22 mouse cellular contexts compared by ENCODE assay signal in genomic region chr12:49758391-49758790, GRCm38 (mm10).
DNase-seq lines count a peak whose midpoint lies in the region; ATAC-seq and TF ChIP-seq lines count a peak whose summit lies in the region.
"Had no signal": no experiment of that assay in that cellular context is flagged by ENCODE, and none has a peak within 500 bp of the region (broad histone marks: within the 10 kb centered on the region; RNA-seq: fewer than 3 reads in every experiment).

No protein-coding gene starts in this region.

- no peaks in the 10 kb centered on the region for H3K36me3 ChIP-seq in forebrain, embryonic 13.5 days (ENCODE audit: poor library complexity, severe bottlenecking)
- no peaks in the 10 kb centered on the region for H3K36me3 ChIP-seq in forebrain, embryonic 12.5 days (replicated peaks)
- no peaks in the 10 kb centered on the region for H3K36me3 ChIP-seq in forebrain, postnatal 0 days (ENCODE audit: insufficient read depth)
- no peaks in the 10 kb centered on the region for H3K36me3 ChIP-seq in midbrain, embryonic 11.5 days (ENCODE audit: control insufficient read depth, insufficient read depth, low read length)
- H3K36me3 ChIP-seq: embryonic facial prominence, embryonic 10.5 days; heart, embryonic 15.5 days; hindbrain, embryonic 15.5 days; midbrain, embryonic 15.5 days; stomach, embryonic 15.5 days had no signal

- H3K27me3 ChIP-seq in forebrain, embryonic 13.5 days, result no peaks in the 10 kb centered on the region
- no peaks in the 10 kb centered on the region for H3K27me3 ChIP-seq in forebrain, embryonic 12.5 days
- no peaks in the 10 kb centered on the region for H3K27me3 ChIP-seq in forebrain, postnatal 0 days (ENCODE audit: insufficient read depth, low read length)
- no peaks in the 10 kb centered on the region for H3K27me3 ChIP-seq in midbrain, embryonic 11.5 days (ENCODE audit: control insufficient read depth, insufficient read depth, low read length)
- H3K27me3 ChIP-seq: heart, embryonic 15.5 days; hindbrain, embryonic 15.5 days; midbrain, embryonic 15.5 days; stomach, embryonic 15.5 days had no signal

- 81% methylated on average over 4 of the region's 4 CpGs for WGBS in forebrain, embryonic 13.5 days
- 84% methylated on average over 4 of the region's 4 CpGs for WGBS in forebrain, embryonic 12.5 days
- 55% methylated on average over 4 of the region's 4 CpGs for WGBS in forebrain, postnatal 0 days
- WGBS in midbrain, embryonic 11.5 days, result 87% methylated on average over 4 of the region's 4 CpGs

- no peaks in the 10 kb centered on the region for H3K4me1 ChIP-seq in forebrain, embryonic 13.5 days
- H3K4me1 ChIP-seq in forebrain, embryonic 12.5 days, result no peaks in the 10 kb centered on the region
- H3K4me1 ChIP-seq in forebrain, postnatal 0 days (ENCODE audit: insufficient read depth), result no peaks in the 10 kb centered on the region
- H3K4me1 ChIP-seq in midbrain, embryonic 11.5 days (ENCODE audit: control insufficient read depth, insufficient read depth, low read length), result no peaks in the 10 kb centered on the region
- H3K4me1 ChIP-seq: embryonic facial prominence, embryonic 10.5 days; heart, embryonic 15.5 days; hindbrain, embryonic 15.5 days; midbrain, embryonic 15.5 days; stomach, embryonic 15.5 days had no signal

- no peak overlapping the region for H3K9ac ChIP-seq in forebrain, embryonic 13.5 days
- H3K9ac ChIP-seq in forebrain, embryonic 12.5 days, result no peak overlapping the region
- no peak overlapping the region for H3K9ac ChIP-seq in forebrain, postnatal 0 days
- H3K9ac ChIP-seq in midbrain, embryonic 11.5 days (ENCODE audit: low read length), result no peak overlapping the region
- H3K9ac ChIP-seq: heart, embryonic 15.5 days; hindbrain, embryonic 15.5 days; midbrain, embryonic 15.5 days; stomach, embryonic 15.5 days had no signal

- H3K4me3 ChIP-seq in forebrain, embryonic 13.5 days, result no peak overlapping the region
- no peak overlapping the region for H3K4me3 ChIP-seq in forebrain, embryonic 12.5 days (replicated peaks)
- H3K4me3 ChIP-seq in forebrain, postnatal 0 days (ENCODE audit: low read depth, low read length), result no peak overlapping the region
- H3K4me3 ChIP-seq in midbrain, embryonic 11.5 days (ENCODE audit: low read depth, low read length), result no peak overlapping the region
- H3K4me3 ChIP-seq: embryonic facial prominence, embryonic 10.5 days; heart, embryonic 15.5 days; hindbrain, embryonic 15.5 days; midbrain, embryonic 15.5 days; stomach, embryonic 15.5 days had no signal

- H3K4me2 ChIP-seq in forebrain, embryonic 13.5 days, result no peak overlapping the region
- no peak overlapping the region for H3K4me2 ChIP-seq in forebrain, embryonic 12.5 days
- no peak overlapping the region for H3K4me2 ChIP-seq in forebrain, postnatal 0 days (ENCODE audit: low read depth)
- H3K4me2 ChIP-seq in midbrain, embryonic 11.5 days, result no peak overlapping the region
- H3K4me2 ChIP-seq: heart, embryonic 15.5 days; hindbrain, embryonic 15.5 days; midbrain, embryonic 15.5 days; stomach, embryonic 15.5 days had no signal

- peak; percentile 83; the same call in 1 of the 2 replicates for ATAC-seq in forebrain, embryonic 13.5 days
- no peak for ATAC-seq in forebrain, embryonic 12.5 days (ENCODE audit: low FRiP score)
- ATAC-seq in forebrain, postnatal 0 days, result peak; percentile 87
- ATAC-seq in midbrain, embryonic 11.5 days (ENCODE audit: low FRiP score), result no peak
- ATAC-seq: activated CD4-positive, CD25-positive, alpha-beta regulatory T cell, adult 4 months; midbrain, embryonic 15.5 days had no signal

- no peak for TF ChIP-seq CTCF in forebrain, postnatal 0 days (IDR thresholded peaks at IDR 0.05; ENCODE audit: low read depth)

- peak; percentile 21 to 41 for DNase-seq in layer of hippocampus, adult 18-20 months (ENCODE audit: low spot score in 2 of 2)
- DNase-seq in layer of hippocampus, postnatal 25 days (ENCODE audit: extremely low spot score in 1 of 2, low spot score in 1 of 2), result no peak
- peak; percentile 72 for DNase-seq in forebrain, postnatal 0 days
- peak; percentile 13 for DNase-seq in right cerebral cortex, postnatal 4 days
- DNase-seq in midbrain, embryonic 11.5 days (ENCODE audit: low spot score, missing footprints), result no peak
- no peak for DNase-seq in yolk sac, embryonic 10.5 days (ENCODE audit: low spot score)
- DNase-seq: adrenal gland, postnatal 10 days; cerebellum, adult 9-11 months; heart, postnatal 36 days; kidney, adult 2 months; kidney, postnatal 10 days; lung, postnatal 4 days; thymus, adult 2 months; thymus, postnatal 4 days had no signal

- H3K9me3 ChIP-seq in forebrain, embryonic 13.5 days (replicated peaks), result no peaks in the 10 kb centered on the region
- no peaks in the 10 kb centered on the region for H3K9me3 ChIP-seq in forebrain, embryonic 12.5 days
- no peaks in the 10 kb centered on the region for H3K9me3 ChIP-seq in forebrain, postnatal 0 days (ENCODE audit: low read length)
- H3K9me3 ChIP-seq in midbrain, embryonic 11.5 days (ENCODE audit: control insufficient read depth, low read length), result no peaks in the 10 kb centered on the region
- H3K9me3 ChIP-seq: embryonic facial prominence, embryonic 10.5 days; heart, embryonic 15.5 days; hindbrain, embryonic 15.5 days; midbrain, embryonic 15.5 days; stomach, embryonic 15.5 days had no signal

- no peak overlapping the region for H3K27ac ChIP-seq in forebrain, embryonic 13.5 days
- H3K27ac ChIP-seq in forebrain, embryonic 12.5 days, result no peak overlapping the region
- H3K27ac ChIP-seq in forebrain, postnatal 0 days (ENCODE audit: low read depth, low read length), result 0 out of 2 replicates have a peak overlapping the region, but pooled peaks have one; percentile 72
- H3K27ac ChIP-seq in midbrain, embryonic 11.5 days (ENCODE audit: low read depth, low read length), result no peak overlapping the region
- H3K27ac ChIP-seq: embryonic facial prominence, embryonic 10.5 days; heart, embryonic 15.5 days; hindbrain, embryonic 15.5 days; midbrain, embryonic 15.5 days; stomach, embryonic 15.5 days had no signal

Comparison
In these comparisons a context has a peak if more than half of its experiments do, and no peak if none do; other contexts are left out.
1. ATAC-seq: peak in forebrain, embryonic 13.5 days (single experiment) and forebrain, postnatal 0 days (single experiment); none in forebrain, embryonic 12.5 days (single experiment) and midbrain, embryonic 11.5 days (single experiment).
2. DNase-seq: peak in layer of hippocampus, adult 18-20 months (2 of 2), forebrain, postnatal 0 days (single experiment) and right cerebral cortex, postnatal 4 days (single experiment); none in layer of hippocampus, postnatal 25 days (0 of 2), midbrain, embryonic 11.5 days (single experiment) and yolk sac, embryonic 10.5 days (single experiment).